Mouse (Mus musculus) C2C12 (cell line): ENCODE measurements at regions not wholly inside any gene's neighbourhood (a gene's known extent, or its start where the extent isn't known, plus 50 kb on each side); places are given as distances from the start of the nearest gene placed in this dataset.

Experiments
- CTCF ChIP-seq: IDR thresholded peaks from one replicate; pipeline ENCODE4 v1.5.1; 2011; ENCODE audit not compliant: control insufficient read depth, insufficient read depth, insufficient read length
- MAX ChIP-seq: IDR thresholded peaks from one replicate; pipeline ENCODE4 v1.6.1; 2011; ENCODE audit warnings: mild to moderate bottlenecking, control low read depth
- MYOG ChIP-seq: IDR thresholded peaks from one replicate; pipeline ENCODE4 v1.6.1; 2011; ENCODE audit not compliant: control insufficient read depth, insufficient read length; ENCODE audit errors: extremely low read depth
- USF1 ChIP-seq: IDR thresholded peaks from one replicate; pipeline ENCODE4 v1.6.1; 2011; ENCODE audit warnings: low read depth, mild to moderate bottlenecking, control low read depth, moderate library complexity

GRCm38 (mm10) chr15:95714408-95714807, 58.6 kb upstream of the Dbx2 start:
- TF ChIP-seq CTCF (no peak), MAX (no peak), MYOG (no peak), USF1 (no peak)
